Mouse (Mus musculus) small intestine, adult 10 weeks (tissue): ENCODE data around the gene Sash1. TPM values are rescaled to one million over a fixed set of nuclear protein-coding genes. Genes with fewer than 3 reads are reported as not detected.

Source experiments
- polyA plus RNA-seq: library from polyadenylated mRNA; stranded (reverse); fragments of 350-450 nt; fragmentation: Illumina TruSeq; extraction: RNeasy Lipid Tissue Mini Kit (QIAGEN cat#74804); gene quantifications from one replicate; pipeline ENCODE4 v1.2.3, GENCODE M21; 2014; ENCODE audit warnings: low replicate concordance

Gene Sash1
- 25.2 TPM for polyA plus RNA-seq

DNA sequence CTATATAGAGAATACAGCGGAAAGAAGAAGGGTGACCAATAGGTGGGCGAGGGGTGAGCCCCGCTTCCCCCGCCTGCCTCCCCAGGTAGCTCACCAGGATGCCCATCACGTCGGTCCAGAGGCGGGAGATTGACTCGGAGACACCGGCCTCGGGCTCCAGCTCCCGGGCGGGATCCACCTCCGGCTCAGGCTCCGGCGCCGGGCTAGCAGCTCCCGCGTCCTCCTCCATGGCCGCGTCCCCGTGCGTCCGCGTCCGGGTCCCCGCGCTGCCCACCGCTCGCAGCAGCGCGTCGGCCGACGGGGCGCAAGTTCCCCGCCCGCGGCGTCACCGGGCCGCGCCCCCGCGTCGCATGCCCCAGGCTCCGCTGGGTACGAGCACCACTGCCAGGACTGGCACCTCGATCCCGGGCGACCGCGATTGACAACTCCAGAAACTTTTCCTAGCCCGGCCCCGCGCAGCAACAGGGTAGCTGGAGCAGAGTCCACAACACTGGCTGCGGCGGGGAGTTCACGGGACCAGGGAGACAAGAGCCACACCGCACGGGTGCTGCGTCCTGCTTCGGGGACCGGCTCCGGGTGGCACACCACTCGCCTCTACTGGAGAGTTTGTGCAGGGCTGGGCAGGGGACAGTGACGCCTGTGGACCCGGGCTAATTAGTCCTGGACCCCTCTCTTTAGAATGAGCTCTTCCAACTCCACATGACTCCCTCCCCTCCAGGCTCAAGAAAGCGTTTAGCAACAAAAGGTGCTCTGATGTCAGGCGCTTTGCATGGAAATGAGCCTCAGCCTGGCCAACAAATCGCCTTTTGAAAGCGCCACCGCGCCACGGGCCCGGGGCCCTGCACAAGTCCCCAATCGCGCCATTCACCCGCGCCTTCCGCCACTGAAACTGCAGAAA lies at the start of gene Sash1:
TSS of gene Sash1 (minus strand) at position 441 of the 898 bp plus-strand sequence.

